Mouse (Mus musculus): ENCODE measurements around the gene Crygd.

- TF ChIP-seq CTCF (IDR thresholded peaks at IDR 0.05; ENCODE audit: low read depth, low read length) (no peak), POLR2A (IDR thresholded peaks at IDR 0.05; ENCODE audit: borderline replicate concordance, low read depth, low read length) (no peak)
Observed at GRCm38 (mm10) chr1:65041837-65042236, 21.4 kb downstream of the Crygd start.
